Mouse (Mus musculus): ENCODE results near the gene Rora.

DNA sequence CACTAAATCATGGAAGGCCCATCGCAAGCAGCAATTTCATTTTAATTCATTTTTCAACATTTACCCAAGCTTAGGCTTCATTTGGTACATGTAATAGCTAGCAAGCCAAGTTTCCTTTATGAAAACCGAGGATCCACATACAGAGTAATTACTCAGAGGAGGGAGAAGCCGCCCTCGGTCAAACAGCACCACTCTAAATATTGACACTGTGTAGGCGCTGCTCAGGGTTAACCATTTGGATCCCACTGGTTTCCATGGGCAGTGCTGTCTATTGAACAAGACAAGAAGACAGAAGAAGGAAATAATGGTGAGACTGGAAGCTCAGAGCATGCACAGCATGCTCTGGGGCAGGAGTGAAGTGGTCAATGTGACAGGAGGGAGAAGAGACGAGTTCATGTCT, 33.1 kb upstream of the Rora start:
- TF ChIP-seq EP300 (optimal IDR thresholded peaks at IDR 0.05) = no peak
- no peak for TF ChIP-seq CTCF (IDR thresholded peaks at IDR 0.05; ENCODE audit: low read depth)

Measured in stomach, postnatal 0 days (tissue).